Mouse (Mus musculus) cerebellum, adult 2 months (tissue): Measurements from ENCODE around the gene Fth1. TPM values are rescaled to one million over a fixed set of nuclear protein-coding genes. Genes with fewer than 3 reads are reported as not detected.

ENCODE experiments used
- DNase-seq, 2 experiments: peaks; one replicate each; pipeline ENCODE4 v3.0.0; 2021
- H3K27ac ChIP-seq: fragments of 200-500 bp; 2 replicates; pipeline ENCODE4 v1.5.1; 2012; ENCODE audit warnings: low read length, control low read depth, inconsistent platforms; ENCODE audit not compliant: insufficient read depth
- H3K27me3 ChIP-seq: fragments of 200-500 bp; 2 replicates; pipeline ENCODE4 v1.6.1; 2012; ENCODE audit warnings: inconsistent platforms, mild to moderate bottlenecking, low read length, moderate library complexity; ENCODE audit not compliant: control insufficient read depth, insufficient read depth
- H3K4me1 ChIP-seq: fragments of 200-500 bp; 2 replicates; pipeline ENCODE4 v1.6.1; 2011; ENCODE audit warnings: low read length; ENCODE audit not compliant: control insufficient read depth, insufficient read depth
- H3K4me3 ChIP-seq: fragments of 200-500 bp; replicated peaks from 2 replicates; pipeline ENCODE3; 2011; ENCODE audit warnings: mild to moderate bottlenecking, low read depth, low read length, control low read depth; ENCODE audit not compliant: insufficient read depth
- CTCF ChIP-seq: fragments of 200-500 bp; IDR thresholded peaks from 2 replicates; pipeline ENCODE4 v1.5.1; 2011; ENCODE audit warnings: low read depth, mild to moderate bottlenecking, control low read depth, low read length, moderate library complexity, borderline replicate concordance; ENCODE audit not compliant: insufficient read depth
- POLR2A ChIP-seq: fragments of 200-500 bp; IDR thresholded peaks from 2 replicates; pipeline ENCODE4 v1.6.1; 2011; ENCODE audit warnings: low read length, control low read depth, borderline replicate concordance; ENCODE audit not compliant: insufficient read depth
- WGBS: fragments of 180-500 bp; shearing (Covaris S2); methylation state at CpG from one replicate; pipeline ENCODE4 v1.1.7; 2018; 5-methylcytosine and 5-hydroxymethylcytosine counted together
- polyA plus RNA-seq: library from polyadenylated mRNA; depleted of rRNA; stranded (reverse); fragments of >200 nt; gene quantifications from 2 replicates; pipeline ENCODE4 v1.2.3, GENCODE M21; 2012

The Fth1 gene
- polyA plus RNA-seq, 1 experiment = 5,845 TPM

- no peaks in the 10 kb centered on the region for H3K27me3 ChIP-seq
- H3K4me1 ChIP-seq = peaks cover 3% of the 10 kb centered on the region; the same call in 1 of the 2 replicates
- no peak overlapping the region for H3K4me3 ChIP-seq
- DNase-seq = no peak
- TF ChIP-seq CTCF (no peak), POLR2A (no peak)
- no peak overlapping the region for H3K27ac ChIP-seq
- 62% methylated on average over 2 of the region's 2 CpGs for WGBS
Measured at GRCm38 (mm10) chr19:9998063-9998416, 17.6 kb downstream of the Fth1 start.

GRCm38 (mm10) chr19:9998736-9999486 lies 18.5 kb downstream of the Fth1 start:
- H3K4me1 ChIP-seq = no peaks in the 10 kb centered on the region
- TF ChIP-seq CTCF = no peak
- no peak overlapping the region for H3K4me3 ChIP-seq
- WGBS = 59% methylated on average over 13 of the region's 13 CpGs
- no peak for DNase-seq
- H3K27ac ChIP-seq = no peak overlapping the region
- H3K27me3 ChIP-seq = no peaks in the 10 kb centered on the region

- H3K4me3 ChIP-seq = no peak overlapping the region
- H3K4me1 ChIP-seq = no peaks in the 10 kb centered on the region
- 21% methylated on average over 3 of the region's 3 CpGs for whole genome bisulfite sequencing
- TF ChIP-seq CTCF (peak; percentile 63; the same call in 1 of the 2 replicates), POLR2A (no peak)
- DNase-seq = peak in 1 of 2 experiments; percentile 31
- no peak overlapping the region for H3K27ac ChIP-seq
- no peaks in the 10 kb centered on the region for H3K27me3 ChIP-seq
Measured at GRCm38 (mm10) chr19:10000330-10000729, 19.9 kb downstream of the Fth1 start.

DNA sequence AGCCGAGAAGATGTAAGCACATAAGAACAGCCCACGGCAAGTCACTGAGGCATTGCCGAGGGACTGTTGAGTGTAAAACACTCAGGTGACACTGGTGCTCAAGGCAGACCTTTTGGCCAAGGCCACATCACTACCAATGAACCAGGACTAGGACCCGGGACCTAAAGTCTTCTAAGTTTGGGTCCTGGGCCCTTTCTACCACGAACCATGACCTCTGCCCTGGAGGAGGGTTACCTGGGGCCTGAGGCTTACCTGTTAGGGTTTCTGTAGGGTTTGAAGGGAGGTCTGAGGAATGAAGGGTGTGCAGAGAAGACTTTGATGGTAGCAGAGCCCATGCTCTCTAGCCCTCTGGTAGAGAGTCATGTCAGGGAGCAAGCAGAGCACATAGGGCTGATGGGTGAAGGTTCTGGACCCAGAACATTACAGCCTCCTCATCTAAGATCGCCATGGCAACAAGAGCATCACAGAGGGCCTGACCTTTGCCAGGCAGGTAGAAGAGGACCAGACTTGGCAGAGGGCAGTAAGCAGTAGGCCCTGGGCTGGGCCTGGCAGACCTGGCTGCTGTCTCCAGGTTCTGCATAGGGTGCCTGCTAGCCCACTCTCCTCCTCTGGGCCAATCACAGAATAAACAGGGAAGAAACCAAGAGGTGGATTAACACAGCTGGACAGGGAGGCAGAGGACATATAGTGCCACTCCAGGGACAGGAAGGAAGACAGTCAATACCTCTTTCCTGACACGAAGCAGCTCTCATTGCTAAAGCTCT lies 21.0 kb downstream of the Fth1 start, which contains the start of the genes Best1 and Rab3il1:
TSS of gene Best1 (minus strand) at position 428 of the 764 bp plus-strand sequence.
TSS of gene Rab3il1 (plus strand) at position 464 of the 764 bp plus-strand sequence.
- no peak for DNase-seq
- WGBS = 79% methylated on average over 7 of the region's 7 CpGs
- Histone ChIP-seq H3K27ac (no peak within 1 kb of the TSS), H3K27me3 (no peaks in the 10 kb centered on the region), H3K4me1 (no peaks in the 10 kb centered on the region), H3K4me3 (no peak within 1 kb of the TSS)
- no peak for TF ChIP-seq CTCF

DNA sequence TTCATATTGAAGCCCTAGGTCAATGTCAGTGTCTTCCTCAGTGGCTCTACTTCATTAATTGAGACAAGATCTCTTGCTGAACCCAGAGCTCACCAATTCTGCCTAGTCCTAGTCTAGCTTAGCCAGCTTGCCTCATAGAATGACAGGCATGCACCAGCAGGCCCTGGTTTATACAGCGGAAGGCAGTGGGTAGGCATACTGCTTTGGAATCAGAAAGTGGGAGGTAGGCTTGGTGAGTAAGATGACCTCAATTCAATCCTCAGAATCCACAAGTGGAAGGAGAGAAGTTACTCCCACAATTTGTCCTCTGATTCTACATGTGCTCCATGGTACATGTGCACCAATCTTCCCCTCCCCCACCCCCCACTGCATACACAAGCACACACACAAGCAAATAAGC lies 23.3 kb downstream of the Fth1 start:
- DNase-seq = no peak
- H3K4me1 ChIP-seq = no peaks in the 10 kb centered on the region
- no peaks in the 10 kb centered on the region for H3K27me3 ChIP-seq
- no peak overlapping the region for H3K4me3 ChIP-seq
- TF ChIP-seq CTCF (no peak), POLR2A (no peak)
- H3K27ac ChIP-seq = no peak overlapping the region
- WGBS = 97% methylated on average over 1 of the region's 1 CpGs

DNA sequence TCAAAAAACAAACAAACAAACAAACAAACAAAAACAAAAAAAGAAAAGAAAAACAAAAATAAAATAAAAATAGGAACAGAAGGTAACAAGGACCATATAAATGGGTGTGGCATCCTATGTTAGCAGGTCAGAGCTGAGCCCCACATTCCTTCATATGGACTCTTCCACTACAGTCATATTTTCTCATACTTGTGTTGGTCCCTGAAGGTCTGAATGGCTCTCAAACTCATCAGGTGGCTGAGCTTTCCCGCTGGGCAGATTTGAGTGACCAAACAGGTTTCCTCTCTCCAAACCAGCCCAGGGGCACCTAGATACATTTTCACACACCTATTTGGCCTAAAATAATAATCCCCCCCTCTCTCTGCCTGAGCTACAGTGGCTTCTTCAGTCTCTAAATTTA lies 31.0 kb downstream of the Fth1 start:
- WGBS = 79% methylated on average over 1 of the region's 1 CpGs
- Histone ChIP-seq H3K4me1 (no peaks in the 10 kb centered on the region), H3K27ac (no peak overlapping the region), H3K27me3 (no peaks in the 10 kb centered on the region), H3K4me3 (no peak overlapping the region)
- no peak for TF ChIP-seq CTCF
- no peak for TF ChIP-seq POLR2A
- DNase-seq = no peak

DNA sequence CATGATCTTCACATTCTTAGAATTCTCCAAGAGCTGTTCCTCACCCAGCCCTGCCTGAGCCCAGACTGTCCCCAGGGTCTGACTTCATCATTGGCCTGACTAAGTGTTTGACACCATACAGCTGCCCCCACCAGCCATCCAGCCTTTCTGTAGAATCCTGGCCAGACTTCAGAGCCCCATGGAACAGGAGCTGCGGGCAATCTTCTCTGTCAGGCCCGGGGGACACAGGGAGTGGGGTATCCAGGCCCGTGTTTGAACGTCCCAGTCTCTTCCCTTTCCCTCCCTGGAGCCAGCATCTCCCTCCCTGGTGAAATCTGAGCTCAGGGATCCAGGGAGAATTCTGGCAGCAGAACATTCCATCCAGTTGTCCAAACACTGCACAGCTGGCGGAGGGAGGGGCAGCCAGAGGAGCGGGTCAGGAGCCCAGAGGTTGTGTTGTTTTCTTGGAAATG lies 32.5 kb downstream of the Fth1 start:
- TF ChIP-seq POLR2A (no peak), CTCF (no peak)
- no peak overlapping the region for H3K27ac ChIP-seq
- no peaks in the 10 kb centered on the region for H3K27me3 ChIP-seq

GRCm38 (mm10) chr19:10013348-10013747 lies 33.0 kb downstream of the Fth1 start:
- H3K4me1 ChIP-seq = peaks cover under 1% of the 10 kb centered on the region; the same call in 1 of the 2 replicates

More for the DNA sequence above, 32.5 kb downstream of the Fth1 start:
- no peak for DNase-seq
- WGBS = 31% methylated on average over 6 of the region's 6 CpGs
- Histone ChIP-seq H3K4me1 (no peaks in the 10 kb centered on the region), H3K4me3 (no peak overlapping the region)

More at GRCm38 (mm10) chr19:10013348-10013747, 33.0 kb downstream of the Fth1 start:
- no peaks in the 10 kb centered on the region for H3K27me3 ChIP-seq
- DNase-seq = no peak
- H3K27ac ChIP-seq = no peak overlapping the region
- no peak overlapping the region for H3K4me3 ChIP-seq
- TF ChIP-seq CTCF (no peak), POLR2A (no peak)
- 56% methylated on average over 3 of the region's 3 CpGs for WGBS
